Mouse (Mus musculus) brain, embryonic 14.5 days (tissue): ENCODE results near the gene Hltf.

Source experiments
- CTCF ChIP-seq: fragments of 200-500 bp; IDR thresholded peaks from 2 replicates; pipeline ENCODE4 v1.5.1; 2012; ENCODE audit warnings: inconsistent platforms, mild to moderate bottlenecking, moderate library complexity, borderline replicate concordance; ENCODE audit not compliant: insufficient read depth, insufficient read length; ENCODE audit errors: extremely low read depth
- POLR2A ChIP-seq: fragments of 200-500 bp; IDR thresholded peaks from 2 replicates; pipeline ENCODE4 v1.6.1; 2012; ENCODE audit warnings: mild to moderate bottlenecking, inconsistent platforms, borderline replicate concordance; ENCODE audit not compliant: poor library complexity, insufficient read depth, insufficient read length, severe bottlenecking; ENCODE audit errors: extremely low read depth

GRCm38 (mm10) chr3:20134545-20134944, 76.9 kb downstream of the Hltf start:
- no peak for TF ChIP-seq CTCF
- no peak for TF ChIP-seq POLR2A
